Mouse (Mus musculus) ES-E14 (cell line): ENCODE results near the gene Dapp1.

Experiments
- CHD2 ChIP-seq: IDR thresholded peaks from 2 replicates; pipeline ENCODE4 v1.6.1; 2014; ENCODE audit warnings: mild to moderate bottlenecking, low read depth, low read length, inconsistent platforms
- HCFC1 ChIP-seq: IDR thresholded peaks from 2 replicates; pipeline ENCODE4 v1.6.1; 2012; ENCODE audit warnings: low read length, inconsistent platforms, borderline replicate concordance; ENCODE audit not compliant: insufficient read depth
- MAFK ChIP-seq: IDR thresholded peaks from 2 replicates; pipeline ENCODE4 v1.6.1; 2014; ENCODE audit warnings: mild to moderate bottlenecking, low read depth, low read length, inconsistent platforms; ENCODE audit not compliant: insufficient read depth
- ZC3H11A ChIP-seq: IDR thresholded peaks from 2 replicates; pipeline ENCODE4 v1.6.1; 2012; ENCODE audit warnings: low read depth, mild to moderate bottlenecking, inconsistent platforms, low read length, borderline replicate concordance
- ZNF384 ChIP-seq: IDR thresholded peaks from 2 replicates; pipeline ENCODE4 v1.6.1; 2012; ENCODE audit warnings: low read depth, low read length, inconsistent platforms

DNA sequence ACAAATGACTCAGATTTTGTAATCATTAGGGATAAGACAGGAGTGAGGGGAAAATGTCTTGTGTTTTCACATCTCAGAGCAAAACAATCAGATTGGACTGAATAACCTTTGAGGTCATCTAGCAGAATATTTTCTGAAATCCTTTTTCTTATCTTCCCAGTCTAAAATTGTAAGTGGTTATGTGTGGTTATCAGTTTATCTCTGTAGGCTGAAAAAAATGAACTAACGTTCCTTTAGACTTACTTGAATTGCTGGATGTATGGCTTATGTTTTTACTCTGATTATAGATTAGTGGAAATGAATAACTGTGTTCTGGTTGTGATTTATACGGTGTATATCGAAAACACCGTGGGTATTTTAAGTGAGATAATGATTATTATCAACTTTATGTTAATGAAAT lies 60.8 kb downstream of the Dapp1 start:
- TF ChIP-seq CHD2 (no peak), ZC3H11A (no peak), MAFK (no peak), ZNF384 (no peak), HCFC1 (no peak)
